Mouse (Mus musculus) liver, embryonic 13.5 days (tissue): ENCODE measurements around the gene E130114P18Rik. TPM values are rescaled to one million over a fixed set of nuclear protein-coding genes. Genes with fewer than 3 reads are reported as not detected.

Experiments used
- ATAC-seq: fragments of 200-750 bp; cut with Nextera tagmentation; 2 replicates; pipeline ENCODE4 v1.8.0; 2017; ENCODE audit warnings: low read depth, mild to moderate bottlenecking, moderate number of reproducible peaks, moderate library complexity
- DNase-seq: peaks from one replicate; pipeline ENCODE4 v3.0.0; 2022
- H3K27ac ChIP-seq: fragments of 300-500 bp; sonication (generic); 2 replicates; pipeline ENCODE4 v1.5.1; 2015; ENCODE audit warnings: moderate library complexity, mild to moderate bottlenecking, inconsistent platforms
- H3K27me3 ChIP-seq: fragments of 300-500 bp; sonication (generic); 2 replicates; pipeline ENCODE4 v1.6.1; 2015; ENCODE audit warnings: mild to moderate bottlenecking, inconsistent platforms
- H3K36me3 ChIP-seq: fragments of 300-500 bp; sonication (generic); 2 replicates; pipeline ENCODE4 v1.6.1; 2015; ENCODE audit warnings: mild to moderate bottlenecking, inconsistent platforms
- H3K4me1 ChIP-seq: fragments of 300-500 bp; sonication (generic); replicated peaks from 2 replicates; pipeline ENCODE4 v1.6.1; 2015; ENCODE audit warnings: inconsistent platforms
- H3K4me2 ChIP-seq: fragments of 300-500 bp; sonication (generic); 2 replicates; pipeline ENCODE4 v1.6.1; 2015; ENCODE audit warnings: inconsistent platforms, mild to moderate bottlenecking, moderate library complexity
- H3K4me3 ChIP-seq: fragments of 300-500 bp; sonication (generic); replicated peaks from 2 replicates; pipeline ENCODE4 v1.5.1; 2015; ENCODE audit warnings: mild to moderate bottlenecking, inconsistent platforms
- H3K9ac ChIP-seq: fragments of 300-500 bp; sonication (generic); 2 replicates; pipeline ENCODE4 v1.6.1; 2015; ENCODE audit warnings: mild to moderate bottlenecking, inconsistent platforms
- H3K9me3 ChIP-seq: fragments of 300-500 bp; sonication (generic); replicated peaks from 2 replicates; pipeline ENCODE4 v1.6.1; 2016; ENCODE audit warnings: inconsistent platforms
- WGBS: fragments of 180-500 bp; shearing (Covaris S2); methylation state at CpG from one replicate; pipeline ENCODE4 v1.1.7; 2015; ENCODE audit not compliant: insufficient replicate concordance; 5-methylcytosine and 5-hydroxymethylcytosine counted together
- polyA plus RNA-seq: library from polyadenylated mRNA; unstranded; fragments of >200 nt; fragmentation: Nextera tagmentation; extraction: Ambion mirVana; gene quantifications from 2 replicates; pipeline ENCODE4 v1.2.1, GENCODE M21; 2015

E130114P18Rik gene
- polyA plus RNA-seq, 1 experiment from 2014 or later: 0.09 TPM

DNA sequence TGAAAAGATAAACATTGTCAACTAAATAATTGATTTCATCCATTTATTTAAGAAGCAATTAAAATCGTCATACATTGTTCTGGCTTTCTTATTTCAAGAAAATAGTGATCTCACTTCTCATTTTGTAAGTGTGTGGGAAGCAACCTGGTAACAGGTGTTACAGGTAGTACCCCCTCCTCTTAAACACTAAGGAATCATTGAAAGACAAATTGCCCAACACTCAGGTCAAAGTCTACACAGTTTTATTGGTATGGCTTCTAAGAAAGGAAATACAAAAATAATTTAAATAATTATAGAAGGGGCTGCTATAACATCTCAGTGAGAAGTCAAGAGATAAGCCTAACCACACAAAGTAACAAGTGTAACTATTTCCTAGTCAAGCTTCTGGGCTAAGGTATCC lies 188.1 kb downstream of the E130114P18Rik start:
- no peak for DNase-seq
- Histone ChIP-seq H3K4me2 (no peak overlapping the region), H3K36me3 (no peaks in the 10 kb centered on the region), H3K9me3 (no peaks in the 10 kb centered on the region), H3K9ac (no peak overlapping the region), H3K4me1 (no peaks in the 10 kb centered on the region), H3K27me3 (no peaks in the 10 kb centered on the region), H3K4me3 (no peak overlapping the region), H3K27ac (no peak overlapping the region)
- 37% methylated on average over 1 of the region's 1 CpGs for WGBS
- ATAC-seq: no peak

- no peak for DNase-seq
- no peak overlapping the region for H3K9ac ChIP-seq
- WGBS: 63% methylated on average over 9 of the region's 9 CpGs
- no peak overlapping the region for H3K4me3 ChIP-seq
- H3K4me1 ChIP-seq: no peaks in the 10 kb centered on the region
- no peak for ATAC-seq
- no peak overlapping the region for H3K4me2 ChIP-seq
- no peaks in the 10 kb centered on the region for H3K27me3 ChIP-seq
- no peaks in the 10 kb centered on the region for H3K9me3 ChIP-seq
- no peak overlapping the region for H3K27ac ChIP-seq
- no peaks in the 10 kb centered on the region for H3K36me3 ChIP-seq
Measured at GRCm38 (mm10) chr4:97587412-97588010, 190.4 kb downstream of the E130114P18Rik start.

DNA sequence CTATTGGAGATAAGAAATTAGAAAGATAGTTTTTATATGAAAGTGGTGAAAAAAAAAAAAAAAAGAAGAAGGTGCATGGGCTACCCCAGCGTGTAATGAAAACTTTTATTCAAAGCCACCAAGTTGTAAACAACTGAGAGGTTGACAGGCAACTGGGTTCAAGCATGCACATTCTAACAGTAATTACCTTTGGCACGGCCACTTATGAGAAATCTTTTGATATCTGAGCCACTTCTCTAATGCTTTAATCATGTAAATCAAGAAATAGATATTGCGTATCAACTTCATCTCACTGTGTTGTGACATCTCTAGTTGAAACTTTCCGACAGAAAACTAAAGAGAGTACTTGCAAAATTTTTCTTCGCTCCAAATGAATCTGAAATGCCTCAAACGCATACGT lies 192.7 kb downstream of the E130114P18Rik start:
- ATAC-seq (no peak), DNase-seq (no peak)
- Histone ChIP-seq H3K4me1 (no peaks in the 10 kb centered on the region), H3K9ac (no peak overlapping the region), H3K27me3 (no peaks in the 10 kb centered on the region), H3K9me3 (no peaks in the 10 kb centered on the region), H3K4me3 (no peak overlapping the region), H3K27ac (no peak overlapping the region), H3K36me3 (no peaks in the 10 kb centered on the region), H3K4me2 (no peak overlapping the region)
- WGBS: 80% methylated on average over 7 of the region's 7 CpGs

DNA sequence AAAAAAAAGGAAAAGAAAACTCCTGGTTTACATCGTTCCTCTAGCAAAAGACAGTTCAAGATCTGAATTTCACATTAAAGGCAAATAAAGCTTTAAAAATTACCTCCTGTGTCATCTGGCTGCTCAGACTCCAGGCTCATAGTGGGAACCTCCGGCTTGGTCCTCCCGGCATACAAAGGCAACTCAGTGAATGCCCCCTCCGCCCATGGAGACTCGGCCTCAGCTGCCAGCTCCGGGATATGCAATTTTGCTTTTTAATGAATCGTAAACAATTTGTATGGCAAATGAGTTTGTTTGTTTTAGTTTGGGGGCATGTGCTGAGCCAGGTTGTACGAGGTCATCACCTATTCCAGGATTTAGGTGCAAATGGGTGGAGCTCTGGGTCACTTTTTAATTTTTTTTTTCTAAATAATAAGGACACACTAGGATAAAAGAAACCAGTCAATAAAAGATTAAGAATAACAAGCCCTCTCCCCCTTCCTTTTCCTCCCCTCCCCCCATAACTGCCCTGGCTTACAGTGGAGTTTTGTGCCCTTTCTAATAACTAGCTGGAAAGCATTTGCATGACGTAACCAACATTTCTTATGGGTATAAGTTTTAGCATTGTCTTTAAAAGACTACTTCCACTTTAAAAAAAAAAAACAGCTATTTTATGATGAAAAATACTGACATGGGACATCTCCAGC lies 193.3 kb downstream of the E130114P18Rik start:
- H3K27me3 ChIP-seq: no peaks in the 10 kb centered on the region
- H3K9me3 ChIP-seq: no peaks in the 10 kb centered on the region
- no peaks in the 10 kb centered on the region for H3K4me1 ChIP-seq
- H3K36me3 ChIP-seq: no peaks in the 10 kb centered on the region
- H3K4me2 ChIP-seq: no peak overlapping the region
- no peak overlapping the region for H3K9ac ChIP-seq
- ATAC-seq (no peak), DNase-seq (no peak)
- H3K27ac ChIP-seq: no peak overlapping the region
- H3K4me3 ChIP-seq: no peak overlapping the region
- 77% methylated on average over 9 of the region's 9 CpGs for WGBS

DNA sequence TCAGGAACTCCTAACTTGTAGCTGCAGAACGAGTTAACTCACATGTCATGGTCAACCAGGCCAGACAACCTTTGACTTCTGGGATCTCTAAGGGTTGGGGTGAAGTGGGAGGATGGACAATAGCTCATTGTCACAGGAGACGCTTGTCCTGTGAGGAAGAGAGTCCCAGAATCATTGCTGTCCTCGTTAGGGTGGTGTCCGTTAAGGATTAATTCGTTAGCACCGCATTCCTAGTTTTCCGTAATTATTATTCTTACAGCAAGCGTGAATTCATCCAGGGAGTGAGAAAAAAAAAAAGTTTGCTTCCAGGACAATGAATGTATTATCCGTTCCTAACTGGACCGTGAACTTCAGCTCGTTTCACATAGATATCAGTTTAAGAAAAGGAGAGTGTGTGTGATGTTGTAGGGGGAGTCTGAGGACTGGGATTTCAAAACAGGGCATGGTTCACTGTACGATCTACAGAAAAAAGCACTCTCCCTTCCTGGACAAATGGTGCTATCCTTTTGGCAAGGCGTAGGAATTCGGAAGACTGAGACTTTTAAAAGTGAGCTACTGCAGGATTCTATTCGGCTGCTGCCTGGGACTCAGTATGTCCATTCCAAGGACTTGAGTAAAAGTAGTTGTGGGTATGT lies 195.0 kb downstream of the E130114P18Rik start:
- Histone ChIP-seq H3K9ac (no peak overlapping the region), H3K4me3 (no peak overlapping the region), H3K4me1 (no peaks in the 10 kb centered on the region), H3K27ac (no peak overlapping the region), H3K36me3 (no peaks in the 10 kb centered on the region), H3K27me3 (no peaks in the 10 kb centered on the region), H3K4me2 (no peak overlapping the region), H3K9me3 (no peaks in the 10 kb centered on the region)
- ATAC-seq (no peak), DNase-seq (no peak)
- 68% methylated on average over 15 of the region's 15 CpGs for WGBS

- no peaks in the 10 kb centered on the region for H3K36me3 ChIP-seq
- H3K27me3 ChIP-seq: no peaks in the 10 kb centered on the region
- no peak overlapping the region for H3K9ac ChIP-seq
- no peak overlapping the region for H3K27ac ChIP-seq
- H3K4me1 ChIP-seq: no peaks in the 10 kb centered on the region
- no peak for ATAC-seq
- no peak overlapping the region for H3K4me2 ChIP-seq
- H3K9me3 ChIP-seq: no peaks in the 10 kb centered on the region
- WGBS: 76% methylated on average over 3 of the region's 3 CpGs
- no peak for DNase-seq
- H3K4me3 ChIP-seq: no peak overlapping the region
Measured at GRCm38 (mm10) chr4:97582064-97582415, 195.8 kb downstream of the E130114P18Rik start.

DNA sequence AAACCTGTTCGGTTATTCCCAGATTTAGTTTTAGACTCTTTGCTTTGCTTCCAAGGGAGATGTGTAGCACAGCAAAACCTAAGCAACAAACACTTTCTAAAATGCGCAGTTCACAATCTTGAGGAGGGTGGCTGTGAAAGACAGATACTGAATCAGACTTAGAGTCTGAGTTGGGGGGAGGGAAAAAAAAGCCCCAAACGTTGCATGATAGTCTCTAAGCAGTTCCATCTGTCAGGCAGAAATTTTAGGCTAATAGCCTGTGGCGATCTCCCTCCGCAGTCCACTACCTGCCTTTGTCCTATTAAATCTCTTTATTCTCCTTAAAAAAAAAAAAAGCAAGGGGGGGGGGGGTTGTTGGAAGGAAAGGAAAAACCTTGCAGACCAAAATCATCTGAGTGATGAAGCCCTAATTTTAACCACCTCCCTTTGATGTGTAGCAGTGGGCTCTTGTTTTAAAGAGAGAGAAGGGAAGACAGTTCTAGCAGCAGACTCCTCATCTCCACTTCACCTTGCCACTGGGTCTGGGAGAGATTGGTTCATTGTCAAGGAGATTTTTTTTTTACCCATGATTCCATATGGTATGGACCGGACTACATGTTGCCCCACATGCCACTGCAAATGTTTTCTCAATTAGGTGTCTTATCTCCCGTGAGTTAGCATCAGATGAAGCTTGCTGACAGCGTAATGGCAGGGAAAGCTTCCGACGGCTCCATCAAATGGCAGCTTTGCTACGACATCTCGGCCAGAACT lies 196.4 kb downstream of the E130114P18Rik start:
- Histone ChIP-seq H3K9ac (no peak overlapping the region), H3K9me3 (no peaks in the 10 kb centered on the region), H3K4me2 (no peak overlapping the region), H3K27ac (no peak overlapping the region), H3K27me3 (no peaks in the 10 kb centered on the region), H3K36me3 (no peaks in the 10 kb centered on the region), H3K4me1 (no peaks in the 10 kb centered on the region), H3K4me3 (no peak overlapping the region)
- DNase-seq (no peak), ATAC-seq (no peak)
- 65% methylated on average over 12 of the region's 12 CpGs for WGBS

GRCm38 (mm10) chr4:97580906-97581305 lies 197.0 kb downstream of the E130114P18Rik start:
- Histone ChIP-seq H3K9me3 (no peaks in the 10 kb centered on the region), H3K27ac (no peak overlapping the region), H3K4me3 (no peak overlapping the region), H3K27me3 (no peaks in the 10 kb centered on the region), H3K36me3 (no peaks in the 10 kb centered on the region), H3K4me1 (no peaks in the 10 kb centered on the region), H3K4me2 (no peak overlapping the region), H3K9ac (no peak overlapping the region)
- ATAC-seq: no peak
- 86% methylated on average over 7 of the region's 7 CpGs for WGBS
- no peak for DNase-seq

- Histone ChIP-seq H3K4me1 (no peaks in the 10 kb centered on the region), H3K9ac (no peak overlapping the region), H3K36me3 (no peaks in the 10 kb centered on the region), H3K4me3 (no peak overlapping the region), H3K9me3 (no peaks in the 10 kb centered on the region), H3K27me3 (no peaks in the 10 kb centered on the region), H3K27ac (no peak overlapping the region), H3K4me2 (no peak overlapping the region)
- DNase-seq (no peak), ATAC-seq (no peak)
- 85% methylated on average over 9 of the region's 9 CpGs for WGBS
Measured at GRCm38 (mm10) chr4:97578571-97579165, 199.2 kb downstream of the E130114P18Rik start.

- H3K4me2 ChIP-seq: no peak overlapping the region
- H3K9me3 ChIP-seq: no peaks in the 10 kb centered on the region
- no peaks in the 10 kb centered on the region for H3K4me1 ChIP-seq
- no peak overlapping the region for H3K27ac ChIP-seq
- no peak overlapping the region for H3K9ac ChIP-seq
- ATAC-seq: no peak
- H3K27me3 ChIP-seq: no peaks in the 10 kb centered on the region
- DNase-seq: no peak
- H3K4me3 ChIP-seq: no peak overlapping the region
- WGBS: 68% methylated on average over 5 of the region's 5 CpGs
- H3K36me3 ChIP-seq: no peaks in the 10 kb centered on the region
Measured at GRCm38 (mm10) chr4:97577431-97577830, 200.4 kb downstream of the E130114P18Rik start.

DNA sequence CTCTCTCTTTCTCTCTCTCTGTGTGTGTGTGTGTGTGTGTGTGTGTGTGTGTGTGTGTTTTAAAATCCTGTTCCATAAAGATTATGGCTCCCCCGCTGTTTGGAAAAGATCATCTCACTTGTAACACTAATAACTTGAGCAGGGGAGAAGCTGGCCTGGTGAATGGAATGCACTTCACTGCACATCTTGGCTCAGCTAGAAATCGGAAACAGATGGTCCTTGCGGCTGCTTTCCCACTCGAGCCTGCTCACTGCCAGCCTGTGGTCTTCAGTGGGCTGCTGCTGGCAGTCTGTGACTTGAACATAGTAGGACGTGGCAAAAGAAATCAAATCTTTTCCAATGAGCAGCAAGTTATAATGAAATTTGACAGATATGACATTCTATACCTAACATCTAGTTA lies 202.4 kb downstream of the E130114P18Rik start:
- no peaks in the 10 kb centered on the region for H3K36me3 ChIP-seq
- H3K27ac ChIP-seq: no peak overlapping the region
- no peaks in the 10 kb centered on the region for H3K9me3 ChIP-seq
- ATAC-seq (no peak), DNase-seq (no peak)
- no peaks in the 10 kb centered on the region for H3K4me1 ChIP-seq
- H3K27me3 ChIP-seq: no peaks in the 10 kb centered on the region
- no peak overlapping the region for H3K4me2 ChIP-seq
- H3K9ac ChIP-seq: no peak overlapping the region
- 55% methylated on average over 5 of the region's 5 CpGs for WGBS
- no peak overlapping the region for H3K4me3 ChIP-seq
